Mouse (Mus musculus) MEL (cell line): Measurements from ENCODE around the gene Fchsd2. TPM values are rescaled to one million over a fixed set of nuclear protein-coding genes. Genes with fewer than 3 reads are reported as not detected.
A peak's percentile ranks its signal among the peaks of the same experiment; 100 is the strongest.

ENCODE experiments used
- DNase-seq: peaks from one replicate; pipeline ENCODE4 v3.0.0; 2011; ENCODE audit warnings: low read depth, low spot score
- H3K27ac ChIP-seq: 2 replicates; pipeline ENCODE4 v1.5.1; 2012; ENCODE audit warnings: low read depth, mild to moderate bottlenecking, control low read depth, low read length, moderate library complexity; ENCODE audit not compliant: control insufficient read depth
- H3K27me3 ChIP-seq, 2 experiments: fragments of 150-350 bp in 1 of 2; sonication (generic) in 1 of 2; 2 replicates each; pipeline ENCODE4 v1.6.1; 2012; ENCODE audit warnings: low read length in 2 of 2, mild to moderate bottlenecking in 2 of 2, improper control_type of control experiment in 1 of 2, moderate library complexity in 1 of 2; ENCODE audit not compliant: insufficient read depth in 2 of 2, control insufficient read depth in 1 of 2
- H3K36me3 ChIP-seq, 2 experiments: 2 replicates each; pipeline ENCODE4 v1.6.1; 2012 to 2014; ENCODE audit warnings: low read length in 2 of 2, improper control_type of control experiment in 1 of 2, inconsistent platforms in 1 of 2, mild to moderate bottlenecking in 1 of 2; ENCODE audit not compliant: insufficient read depth in 2 of 2, control insufficient read depth in 1 of 2
- H3K4me1 ChIP-seq, 2 experiments: fragments of 150-350 bp in 1 of 2; sonication (generic) in 1 of 2; 2 replicates each; pipeline ENCODE4 v1.6.1; 2012; ENCODE audit warnings: low read length in 2 of 2, improper control_type of control experiment in 1 of 2, mild to moderate bottlenecking in 1 of 2; ENCODE audit not compliant: insufficient read depth in 2 of 2, control insufficient read depth in 1 of 2
- H3K4me3 ChIP-seq, 2 experiments: fragments of 150-350 bp in 1 of 2; sonication (generic) in 1 of 2; 2 replicates each; pipeline ENCODE4 v1.5.1; 2012; ENCODE audit warnings: low read depth in 2 of 2, low read length in 2 of 2, mild to moderate bottlenecking in 2 of 2, moderate library complexity in 2 of 2, control low read depth in 1 of 2, improper control_type of control experiment in 1 of 2; ENCODE audit not compliant: control insufficient read depth in 1 of 2, insufficient read depth in 1 of 2
- H3K79me2 ChIP-seq: 2 replicates; pipeline ENCODE4 v1.6.1; 2012; ENCODE audit warnings: mild to moderate bottlenecking, low read length, moderate library complexity; ENCODE audit not compliant: control insufficient read depth, poor library complexity, insufficient read depth
- H3K9ac ChIP-seq: 2 replicates; pipeline ENCODE4 v1.6.1; 2012; ENCODE audit warnings: low read depth, mild to moderate bottlenecking, control low read depth, low read length, moderate library complexity; ENCODE audit not compliant: control insufficient read depth, poor library complexity, severe bottlenecking
- H3K9me3 ChIP-seq: fragments of 150-350 bp; sonication (generic); replicated peaks from 2 replicates; pipeline ENCODE4 v1.6.1; 2012; ENCODE audit warnings: mild to moderate bottlenecking, low read length, improper control_type of control experiment, moderate library complexity; ENCODE audit not compliant: insufficient read depth
- BHLHE40 ChIP-seq: IDR thresholded peaks from 2 replicates; pipeline ENCODE4 v1.6.1; 2012; ENCODE audit warnings: low read depth, mild to moderate bottlenecking, inconsistent platforms, low read length, improper control_type of control experiment, borderline replicate concordance
- CHD1 ChIP-seq: IDR thresholded peaks from 2 replicates; pipeline ENCODE4 v1.6.1; 2012; ENCODE audit warnings: low read depth, mild to moderate bottlenecking, inconsistent platforms, low read length, improper control_type of control experiment
- CTCF ChIP-seq, 3 experiments: IDR thresholded peaks in 2 of 3; conservative IDR thresholded peaks in 1 of 3; 2 replicates each; pipeline ENCODE4 v1.5.1; 2011 to 2012; ENCODE audit warnings: low read length in 3 of 3, low read depth in 2 of 3, mild to moderate bottlenecking in 2 of 3, improper control_type of control experiment in 1 of 3, inconsistent platforms in 1 of 3, mixed read lengths in 1 of 3, moderate library complexity in 1 of 3; ENCODE audit not compliant: control insufficient read depth in 1 of 3, insufficient read depth in 1 of 3, poor library complexity in 1 of 3, severe bottlenecking in 1 of 3
- E2F4 ChIP-seq: IDR thresholded peaks from 2 replicates; pipeline ENCODE4 v1.6.1; 2011; ENCODE audit warnings: low read depth, low read length, improper control_type of control experiment, borderline replicate concordance
- ELF1 ChIP-seq: IDR thresholded peaks from 2 replicates; pipeline ENCODE4 v1.6.1; 2014; ENCODE audit warnings: low read depth, mild to moderate bottlenecking, inconsistent platforms, low read length, improper control_type of control experiment, moderate library complexity
- GATA1 ChIP-seq: IDR thresholded peaks from 2 replicates; pipeline ENCODE4 v1.6.1; 2011; ENCODE audit warnings: low read depth, low read length, improper control_type of control experiment
- JUND ChIP-seq: IDR thresholded peaks from 2 replicates; pipeline ENCODE4 v1.6.1; 2011; ENCODE audit warnings: low read depth, mild to moderate bottlenecking, improper control_type of control experiment, low read length
- MAFK ChIP-seq: IDR thresholded peaks from 2 replicates; pipeline ENCODE4 v1.6.1; 2011; ENCODE audit warnings: low read depth, mild to moderate bottlenecking, low read length, improper control_type of control experiment, borderline replicate concordance
- MAX ChIP-seq: IDR thresholded peaks from 2 replicates; pipeline ENCODE4 v1.6.1; 2011; ENCODE audit warnings: low read length, improper control_type of control experiment
- MAZ ChIP-seq: IDR thresholded peaks from 2 replicates; pipeline ENCODE4 v1.6.1; 2012; ENCODE audit warnings: low read depth, mild to moderate bottlenecking, inconsistent platforms, low read length, improper control_type of control experiment
- MEF2A ChIP-seq: IDR thresholded peaks from 2 replicates; pipeline ENCODE4 v1.6.1; 2014; ENCODE audit warnings: low read depth, mild to moderate bottlenecking, inconsistent platforms, low read length, improper control_type of control experiment; ENCODE audit not compliant: poor library complexity, insufficient replicate concordance, severe bottlenecking; ENCODE audit errors: extremely low read depth
- MYC ChIP-seq: IDR thresholded peaks from 2 replicates; pipeline ENCODE4 v1.6.1; 2011; ENCODE audit warnings: low read depth, mild to moderate bottlenecking, low read length, improper control_type of control experiment, moderate library complexity
- NRF1 ChIP-seq: IDR thresholded peaks from 2 replicates; pipeline ENCODE4 v1.6.1; 2014; ENCODE audit warnings: low read depth, mild to moderate bottlenecking, inconsistent platforms, low read length, improper control_type of control experiment, moderate library complexity; ENCODE audit not compliant: poor library complexity, insufficient read depth, severe bottlenecking
- POLR2A ChIP-seq, 2 experiments: IDR thresholded peaks; 2 replicates each; pipeline ENCODE4 v1.6.1; 2011 to 2012; ENCODE audit warnings: low read length in 2 of 2, mild to moderate bottlenecking in 2 of 2, control low read depth in 1 of 2, improper control_type of control experiment in 1 of 2, low read depth in 1 of 2, moderate library complexity in 1 of 2; ENCODE audit not compliant: control insufficient read depth in 1 of 2, insufficient read depth in 1 of 2, poor library complexity in 1 of 2
- POLR2AphosphoS2 ChIP-seq: IDR thresholded peaks from 2 replicates; pipeline ENCODE4 v1.6.1; 2011; ENCODE audit warnings: low read length, improper control_type of control experiment
- POLR2AphosphoS5 ChIP-seq: IDR thresholded peaks from 2 replicates; pipeline ENCODE4 v1.6.1; 2012; ENCODE audit warnings: low read depth, borderline replicate concordance, mild to moderate bottlenecking, inconsistent platforms, low read length, moderate library complexity, mixed read lengths
- RAD21 ChIP-seq: IDR thresholded peaks from 2 replicates; pipeline ENCODE4 v1.6.1; 2011; ENCODE audit warnings: mild to moderate bottlenecking, low read depth, low read length, improper control_type of control experiment
- RCOR1 ChIP-seq: IDR thresholded peaks from 2 replicates; pipeline ENCODE4 v1.6.1; 2012; ENCODE audit warnings: low read depth, mild to moderate bottlenecking, inconsistent platforms, low read length, improper control_type of control experiment
- SMC3 ChIP-seq: IDR thresholded peaks from 2 replicates; pipeline ENCODE4 v1.6.1; 2011; ENCODE audit warnings: low read depth, low read length, improper control_type of control experiment
- TBP ChIP-seq: IDR thresholded peaks from 2 replicates; pipeline ENCODE4 v1.8.0; 2011; ENCODE audit warnings: low read depth, low read length, improper control_type of control experiment
- TCF12 ChIP-seq: IDR thresholded peaks from 2 replicates; pipeline ENCODE4 v1.6.1; 2014; ENCODE audit warnings: low read depth, mild to moderate bottlenecking, inconsistent platforms, low read length, improper control_type of control experiment, moderate library complexity
- ZC3H11A ChIP-seq: IDR thresholded peaks from 2 replicates; pipeline ENCODE4 v1.6.1; 2012; ENCODE audit warnings: low read depth, mild to moderate bottlenecking, inconsistent platforms, low read length, improper control_type of control experiment
- ZNF384 ChIP-seq: IDR thresholded peaks from 2 replicates; pipeline ENCODE4 v1.6.1; 2012; ENCODE audit warnings: low read depth, mild to moderate bottlenecking, inconsistent platforms, low read length, improper control_type of control experiment
- polyA plus RNA-seq, 2 experiments: library from polyadenylated mRNA; stranded (reverse) in 1 of 2; unstranded in 1 of 2; fragments of >175 nt in 1 of 2; fragments of >200 nt in 1 of 2; gene quantifications; 2 replicates each; pipeline versions ENCODE4 v1.2.1 to v1.2.4; 2012; ENCODE audit warnings: low replicate concordance in 2 of 2, low read depth in 1 of 2; ENCODE audit not compliant: insufficient read length in 2 of 2, insufficient read depth in 1 of 2, missing spikeins in 1 of 2
- total RNA-seq: library from RNA; depleted of rRNA; stranded (reverse); fragments of 300-350 nt; gene quantifications from 2 replicates; pipeline ENCODE4 v1.2.3, GENCODE M21; 2012

Fchsd2 gene
- total and polyA plus RNA-seq, 3 experiments = 3.9 to 6.3 TPM; not detected in 1

DNA sequence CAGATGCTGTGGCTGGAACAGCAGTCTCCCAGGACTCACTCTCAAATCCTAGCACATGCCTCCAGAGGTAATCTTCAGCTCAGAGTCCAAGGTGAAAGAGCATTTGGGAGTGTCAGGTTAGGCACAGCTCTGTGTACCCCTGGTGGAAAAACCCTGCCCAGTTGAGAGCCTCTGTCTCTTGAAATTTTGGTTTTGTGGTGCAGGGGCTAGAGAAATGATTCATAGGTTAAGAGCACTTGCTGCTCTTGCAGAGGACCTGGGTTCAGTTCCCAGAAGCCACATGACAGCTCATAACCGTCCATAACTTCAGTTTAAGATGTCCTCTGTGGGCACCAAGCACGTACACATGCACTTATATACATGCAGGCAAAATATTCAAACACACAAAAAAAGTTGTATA is 195.2 kb downstream of the Fchsd2 start:
- no peak for DNase-seq
- Histone ChIP-seq H3K79me2 (no peaks in the 10 kb centered on the region), H3K36me3 (no peaks in the 10 kb centered on the region), H3K9ac (no peak overlapping the region), H3K4me3 (no peak overlapping the region), H3K4me1 (no peaks in the 10 kb centered on the region), H3K9me3 (no peaks in the 10 kb centered on the region), H3K27ac (no peak overlapping the region), H3K27me3 (no peaks in the 10 kb centered on the region)
- TF ChIP-seq GATA1 = no peak
- no peak for TF ChIP-seq MYC
- TF ChIP-seq POLR2A (IDR thresholded peaks at IDR 0.05; ENCODE audit: control insufficient read depth in 1 of 2, insufficient read depth in 1 of 2, low read depth in 1 of 2, low read length in 2 of 2, poor library complexity in 1 of 2) = no peak
- no peak for TF ChIP-seq TBP
- no peak for TF ChIP-seq E2F4
- TF ChIP-seq POLR2AphosphoS5 = no peak
- no peak for TF ChIP-seq ELF1
- no peak for TF ChIP-seq MAZ
- TF ChIP-seq NRF1 = no peak
- TF ChIP-seq MAX = no peak
- no peak for TF ChIP-seq BHLHE40
- TF ChIP-seq MEF2A = no peak
- TF ChIP-seq RCOR1 = no peak
- no peak for TF ChIP-seq CHD1
- TF ChIP-seq POLR2AphosphoS2 = no peak
- no peak for TF ChIP-seq ZNF384
- TF ChIP-seq TCF12 = no peak
- TF ChIP-seq, all 39 proteins: peak for 0

DNA sequence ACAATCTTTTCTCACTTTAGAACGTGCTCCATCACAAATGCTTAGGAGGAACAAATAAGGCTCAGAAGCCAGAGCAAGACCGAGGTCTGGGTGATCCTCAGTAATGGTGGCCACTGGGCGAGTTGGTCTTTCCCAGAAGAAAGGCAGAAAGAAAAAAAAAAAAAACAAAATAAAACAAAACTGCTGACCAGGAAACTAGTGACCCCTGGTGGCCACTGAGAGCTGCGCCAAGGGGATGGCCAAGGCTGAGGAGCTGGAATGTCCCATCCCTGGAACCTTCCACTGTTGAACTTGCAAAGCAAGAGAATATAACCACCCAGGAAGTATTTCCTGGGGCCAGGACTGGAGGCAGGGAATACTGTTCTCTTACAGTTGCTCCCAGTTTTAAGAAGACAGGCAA is 195.8 kb downstream of the Fchsd2 start:
- Histone ChIP-seq H3K4me3 (no peak overlapping the region), H3K27ac (no peak overlapping the region), H3K36me3 (no peaks in the 10 kb centered on the region), H3K27me3 (no peaks in the 10 kb centered on the region), H3K9ac (no peak overlapping the region), H3K79me2 (no peaks in the 10 kb centered on the region), H3K9me3 (no peaks in the 10 kb centered on the region), H3K4me1 (no peaks in the 10 kb centered on the region)
- peak; percentile 55 for DNase-seq
- TF ChIP-seq JUND = 0 out of 2 replicates have a peak, but pooled peaks have one; percentile 18
- TF ChIP-seq ZC3H11A = peak; percentile 53
- TF ChIP-seq SMC3 = peak; percentile 79
- TF ChIP-seq ELF1 = 0 out of 2 replicates have a peak, but pooled peaks have one; percentile 13
- peak; percentile 74 to 81 (median 77) for TF ChIP-seq CTCF (IDR thresholded peaks at IDR 0.05 in 2 of 3, conservative IDR thresholded peaks at IDR 0.05 in 1 of 3; ENCODE audit: control insufficient read depth in 1 of 3, insufficient read depth in 1 of 3, low read depth in 2 of 3, low read length in 3 of 3, poor library complexity in 1 of 3, severe bottlenecking in 1 of 3)
- no peak for TF ChIP-seq TBP
- TF ChIP-seq MAFK = no peak
- TF ChIP-seq BHLHE40 = no peak
- peak; percentile 93 for TF ChIP-seq ZNF384
- peak; percentile 63 for TF ChIP-seq RAD21
- no peak for TF ChIP-seq POLR2AphosphoS2
